Mouse (Mus musculus) liver, postnatal 0 days (tissue): ENCODE measurements around the gene Rab26.

Experiments
- CTCF ChIP-seq: sonication (generic); IDR thresholded peaks from 2 replicates; pipeline ENCODE4 v1.5.1; 2016; ENCODE audit warnings: antibody characterized with exemption, low read depth
- EP300 ChIP-seq: IDR thresholded peaks from 2 replicates; pipeline ENCODE4 v1.6.1; 2016; ENCODE audit warnings: antibody characterized with exemption, low read depth, mild to moderate bottlenecking

DNA sequence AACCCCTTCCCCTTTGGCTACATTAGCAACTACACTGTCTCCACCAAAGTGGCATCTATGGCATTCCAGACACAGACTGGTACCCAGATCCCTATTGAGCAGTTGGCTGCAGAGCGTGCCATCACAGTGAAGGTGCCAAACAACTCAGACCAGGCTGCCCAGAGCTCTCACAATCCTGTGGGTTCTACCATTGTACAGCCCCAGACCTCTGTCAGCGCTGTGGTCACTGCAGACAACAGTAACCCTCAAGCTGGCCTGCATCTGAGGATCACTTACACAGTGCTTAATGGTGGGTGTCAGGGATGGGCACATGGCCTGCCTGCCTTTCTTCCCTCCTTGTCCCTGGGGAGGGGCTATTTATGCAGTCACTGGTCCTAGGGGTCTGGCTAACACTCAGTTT, 46.3 kb upstream of the Rab26 start:
- TF ChIP-seq CTCF (no peak), EP300 (no peak)
